Mouse (Mus musculus): ENCODE data around the gene Ifitm2. TPM values are rescaled to one million over a fixed set of nuclear protein-coding genes. Genes with fewer than 3 reads are reported as not detected.

Ifitm2 gene
- polyA plus RNA-seq, 1 experiment from 2014 or later: 459 TPM

Other genes starting within 250 kb of the Ifitm2 start
- not detected in 2 replicates for gene Cyp2e1, start 192.2 kb downstream of the Ifitm2 start, polyA plus RNA-seq (2015; fragmentation: Nextera tagmentation; extraction: Ambion mirVana)
- 0.13 and 0.21 TPM in 2 replicates for gene Syce1, start 168.1 kb downstream of the Ifitm2 start, polyA plus RNA-seq (2015; fragmentation: Nextera tagmentation; extraction: Ambion mirVana)
- gene Zfp941, start 133.8 kb downstream of the Ifitm2 start, polyA plus RNA-seq (2015; fragmentation: Nextera tagmentation; extraction: Ambion mirVana): 0.78 and 0.95 TPM in 2 replicates
- 0.68 and 1.4 TPM in 2 replicates for gene Urah, start 121.0 kb downstream of the Ifitm2 start, polyA plus RNA-seq (2015; fragmentation: Nextera tagmentation; extraction: Ambion mirVana)
- 0.36 TPM in 1 of 2 replicates, not detected in the other for gene Scgb1c1, start 110.4 kb downstream of the Ifitm2 start, polyA plus RNA-seq (2015; fragmentation: Nextera tagmentation; extraction: Ambion mirVana)
- gene Odf3, start 108.2 kb downstream of the Ifitm2 start, polyA plus RNA-seq (2015; fragmentation: Nextera tagmentation; extraction: Ambion mirVana): not detected in 2 replicates
- not detected in 2 replicates for gene Gm45785, start 99.7 kb downstream of the Ifitm2 start, polyA plus RNA-seq (2015; fragmentation: Nextera tagmentation; extraction: Ambion mirVana)
- gene Ric8a, start 99.0 kb downstream of the Ifitm2 start, polyA plus RNA-seq (2015; fragmentation: Nextera tagmentation; extraction: Ambion mirVana): 36.0 and 47.3 TPM in 2 replicates
- 30.2 and 31.9 TPM in 2 replicates for gene Bet1l, start 98.4 kb downstream of the Ifitm2 start, polyA plus RNA-seq (2015; fragmentation: Nextera tagmentation; extraction: Ambion mirVana)
- 154 and 179 TPM in 2 replicates for gene Psmd13, start 74.0 kb downstream of the Ifitm2 start, polyA plus RNA-seq (2015; fragmentation: Nextera tagmentation; extraction: Ambion mirVana)
- gene Sirt3, start 73.7 kb downstream of the Ifitm2 start, polyA plus RNA-seq (2015; fragmentation: Nextera tagmentation; extraction: Ambion mirVana): 54.1 and 55.8 TPM in 2 replicates
- gene Cox8b, start 55.5 kb downstream of the Ifitm2 start, polyA plus RNA-seq (2015; fragmentation: Nextera tagmentation; extraction: Ambion mirVana): 309 and 515 TPM in 2 replicates
- 0.24 and 2.8 TPM in 2 replicates for gene Nlrp6, start 35.1 kb downstream of the Ifitm2 start, polyA plus RNA-seq (2015; fragmentation: Nextera tagmentation; extraction: Ambion mirVana)
- 9.3 and 15.5 TPM in 2 replicates for gene Pgghg, start 14.6 kb downstream of the Ifitm2 start, polyA plus RNA-seq (2015; fragmentation: Nextera tagmentation; extraction: Ambion mirVana)
- gene Ifitm5, start 5.7 kb downstream of the Ifitm2 start, polyA plus RNA-seq (2015; fragmentation: Nextera tagmentation; extraction: Ambion mirVana): 1.6 and 2.5 TPM in 2 replicates
- not detected in 2 replicates for gene Gm45717, start 50 bp downstream of the Ifitm2 start, polyA plus RNA-seq (2015; fragmentation: Nextera tagmentation; extraction: Ambion mirVana)
- gene Ifitm1, start 11.2 kb upstream of the Ifitm2 start, polyA plus RNA-seq (2015; fragmentation: Nextera tagmentation; extraction: Ambion mirVana): 11.7 and 49.8 TPM in 2 replicates
- gene Ifitm3, start 54.8 kb upstream of the Ifitm2 start, polyA plus RNA-seq (2015; fragmentation: Nextera tagmentation; extraction: Ambion mirVana): 103 and 212 TPM in 2 replicates
- 0.53 and 1.4 TPM in 2 replicates for gene Ifitm6, start 61.9 kb upstream of the Ifitm2 start, polyA plus RNA-seq (2015; fragmentation: Nextera tagmentation; extraction: Ambion mirVana)
- gene Gm17387, start 73.1 kb upstream of the Ifitm2 start, polyA plus RNA-seq (2015; fragmentation: Nextera tagmentation; extraction: Ambion mirVana): not detected in 2 replicates
- gene B4galnt4, start 105.1 kb upstream of the Ifitm2 start, polyA plus RNA-seq (2015; fragmentation: Nextera tagmentation; extraction: Ambion mirVana): 1.0 and 2.0 TPM in 2 replicates
- gene Pkp3, start 122.2 kb upstream of the Ifitm2 start, polyA plus RNA-seq (2015; fragmentation: Nextera tagmentation; extraction: Ambion mirVana): 0.97 and 5.9 TPM in 2 replicates
- gene Sigirr, start 144.6 kb upstream of the Ifitm2 start, polyA plus RNA-seq (2015; fragmentation: Nextera tagmentation; extraction: Ambion mirVana): 3.6 and 5.6 TPM in 2 replicates
- 0.16 and 0.82 TPM in 2 replicates for gene Ano9, start 161.8 kb upstream of the Ifitm2 start, polyA plus RNA-seq (2015; fragmentation: Nextera tagmentation; extraction: Ambion mirVana)
- gene Ptdss2, start 166.4 kb upstream of the Ifitm2 start, polyA plus RNA-seq (2015; fragmentation: Nextera tagmentation; extraction: Ambion mirVana): 51.9 and 56.5 TPM in 2 replicates
- 86.6 and 111 TPM in 2 replicates for gene Rnh1, start 216.9 kb upstream of the Ifitm2 start, polyA plus RNA-seq (2015; fragmentation: Nextera tagmentation; extraction: Ambion mirVana)
- gene Hras, start 238.0 kb upstream of the Ifitm2 start, polyA plus RNA-seq (2015; fragmentation: Nextera tagmentation; extraction: Ambion mirVana): 74.4 and 92.5 TPM in 2 replicates
- 2.7 and 4.0 TPM in 2 replicates for gene Lrrc56, start 238.2 kb upstream of the Ifitm2 start, polyA plus RNA-seq (2015; fragmentation: Nextera tagmentation; extraction: Ambion mirVana)